Mouse (Mus musculus) neutrophil, adult 83 days (primary cell): ENCODE measurements around the gene Tnnt1. TPM values are rescaled to one million over a fixed set of nuclear protein-coding genes. Genes with fewer than 3 reads are reported as not detected.

Experiments
- total RNA-seq, 2 experiments: library from RNA; stranded (reverse); gene quantifications; one replicate each; pipeline ENCODE4 v1.2.4; 2023

Tnnt1 gene
- 10 to 100 TPM in 1 of 2 experiments, 1 to 10 TPM in 1; 9.0 to 15.0 TPM for total RNA-seq

GRCm38 (mm10) chr7:4516332-4517050 lies at the start of gene Tnnt1:
Gene Tnnt1, minus strand, starts transcription at chr7:4516382.

GRCm38 (mm10) chr7:4547221-4547641 lies 31.0 kb upstream of the Tnnt1 start, which contains the start of gene Syt5:
Gene Syt5, minus strand, starts transcription at chr7:4547541.

GRCm38 (mm10) chr7:4532005-4532729 lies 16.0 kb upstream of the Tnnt1 start, which contains the start of gene Dnaaf3:
Gene Dnaaf3, minus strand, starts transcription at chr7:4532453.

GRCm38 (mm10) chr7:4524212-4524922 lies 8.2 kb upstream of the Tnnt1 start, which contains the start of gene Tnni3:
Gene Tnni3, minus strand, starts transcription at chr7:4524229.

GRCm38 (mm10) chr7:4501558-4502397 lies 14.4 kb downstream of the Tnnt1 start, which contains the start of gene Ppp1r12c:
Gene Ppp1r12c, minus strand, starts transcription at chr7:4501680.

GRCm38 (mm10) chr7:4460576-4461434 lies 55.4 kb downstream of the Tnnt1 start, which contains the start of gene Eps8l1:
Gene Eps8l1, plus strand, starts transcription at chr7:4460674.

Other genes starting within 250 kb of the Tnnt1 start
- gene Ncr1, start 178.7 kb downstream of the Tnnt1 start, total RNA-seq, result under 1 TPM; 0.24 to 0.29 TPM
- gene Gp6, start 118.6 kb downstream of the Tnnt1 start, total RNA-seq, result under 1 TPM; 0.24 to 0.93 TPM
- gene Rdh13, start 70.7 kb downstream of the Tnnt1 start, total RNA-seq, result 1 to 10 TPM; 2.5 to 3.1 TPM
- gene Eps8l1, start 55.7 kb downstream of the Tnnt1 start, total RNA-seq, result 1 to 10 TPM; 7.4 to 8.0 TPM
- gene Ppp1r12c, start 14.7 kb downstream of the Tnnt1 start, total RNA-seq, result 100 to 1,000 TPM; 168 to 202 TPM
- 1 to 10 TPM in 1 of 2 experiments, under 1 TPM in 1; 0.39 to 1.7 TPM for gene Tnni3, start 7.8 kb upstream of the Tnnt1 start, total RNA-seq
- under 1 TPM; 0.50 to 0.77 TPM for gene Dnaaf3, start 16.1 kb upstream of the Tnnt1 start, total RNA-seq
- gene Syt5, start 31.2 kb upstream of the Tnnt1 start, total RNA-seq, result not detected
- gene Ptprh, start 87.7 kb upstream of the Tnnt1 start, total RNA-seq, result not detected
- gene Tmem86b, start 115.0 kb upstream of the Tnnt1 start, total RNA-seq, result 10 to 100 TPM; 22.9 to 23.5 TPM
- 100 to 1,000 TPM; 149 to 155 TPM for gene Ppp6r1, start 142.6 kb upstream of the Tnnt1 start, total RNA-seq
- gene Hspbp1, start 168.7 kb upstream of the Tnnt1 start, total RNA-seq, result 10 to 100 TPM; 15.7 to 22.2 TPM
- gene Brsk1, start 174.2 kb upstream of the Tnnt1 start, total RNA-seq, result under 1 TPM in 1 of 2 experiments, not detected in 1; 0.28 TPM
- gene Tmem150b, start 208.9 kb upstream of the Tnnt1 start, total RNA-seq, result 10 to 100 TPM; 20.0 to 21.3 TPM
- gene Kmt5c, start 223.7 kb upstream of the Tnnt1 start, total RNA-seq, result 100 to 1,000 TPM; 113 TPM
- gene Cox6b2, start 236.7 kb upstream of the Tnnt1 start, total RNA-seq, result 10 to 100 TPM; 36.5 to 36.7 TPM